Mouse (Mus musculus): Measurements from ENCODE around the gene Gtf3a. TPM values are rescaled to one million over a fixed set of nuclear protein-coding genes. Genes with fewer than 3 reads are reported as not detected.

Gtf3a gene
- 116 and 122 TPM in 2 replicates for polyA plus RNA-seq (2015; fragmentation: Nextera tagmentation; extraction: Ambion mirVana)

DNA sequence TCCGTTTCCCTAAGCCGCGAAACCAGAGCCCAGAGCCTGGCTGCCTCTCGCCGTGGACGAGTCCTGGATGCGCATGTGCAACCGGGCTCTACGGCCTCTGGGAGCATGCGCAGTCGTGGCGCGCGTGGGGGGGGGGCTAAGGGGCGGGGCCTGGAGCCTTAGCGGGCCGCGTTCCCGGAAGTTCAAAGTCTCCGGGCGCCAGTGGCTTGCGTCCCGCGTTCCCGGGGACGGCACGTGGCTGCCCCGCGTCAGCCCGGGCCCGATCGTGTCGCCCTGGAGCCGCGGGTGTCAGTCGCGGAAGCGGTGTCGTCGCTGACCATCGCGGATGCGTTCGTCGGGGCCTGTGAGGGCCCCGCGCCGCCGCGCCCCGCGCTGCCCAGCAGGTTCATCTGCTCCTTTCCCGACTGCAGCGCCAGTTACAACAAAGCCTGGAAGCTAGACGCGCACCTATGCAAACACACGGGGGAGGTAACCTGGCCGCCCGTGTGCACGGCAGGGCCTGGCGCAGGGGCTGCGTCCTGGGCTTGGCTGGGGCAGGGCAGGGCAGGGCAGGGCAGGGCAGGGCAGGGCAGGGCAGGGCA, at the start of gene Gtf3a:
Gene Gtf3a (plus strand): TSS at position 150 of the 581 bp plus-strand sequence.
- Histone ChIP-seq H3K4me2 (peak within 1 kb of the TSS; percentile 84), H3K27me3 (replicated peaks) (no peaks in the 10 kb centered on the region), H3K9ac (peak within 1 kb of the TSS; percentile 61), H3K27ac (peak within 1 kb of the TSS; percentile 84), H3K36me3 (peaks cover 33% of the 10 kb centered on the region), H3K4me3 (replicated peaks) (peak within 1 kb of the TSS; percentile 75), H3K4me1 (peaks cover 9% of the 10 kb centered on the region), H3K9me3 (no peaks in the 10 kb centered on the region)
- 0% methylated on average over 60 of the region's 62 CpGs for WGBS
- peak; percentile 93 for ATAC-seq (ENCODE audit: insufficient read depth, low FRiP score, low read depth)

DNA sequence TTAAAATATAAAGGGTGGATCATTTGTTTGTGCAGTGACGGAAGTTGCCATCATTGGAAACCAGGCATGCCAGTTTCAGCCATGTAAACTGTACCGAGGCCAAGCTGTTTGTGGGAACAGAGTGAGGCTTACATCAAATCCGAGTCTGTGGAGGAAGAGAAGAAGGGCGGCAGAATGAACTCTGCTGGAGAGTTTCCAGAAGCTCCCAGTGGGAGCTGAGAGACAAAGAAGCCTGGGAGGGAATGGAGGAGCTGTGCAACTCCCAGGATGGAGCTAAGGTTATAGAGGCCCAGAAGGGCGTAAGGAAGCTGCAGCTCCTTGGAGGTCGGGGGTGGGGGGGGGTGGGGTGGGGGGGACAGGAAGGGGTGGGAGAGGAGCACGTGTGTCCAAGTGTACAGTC, 48.1 kb upstream of the Gtf3a start:
- peak; percentile 37; the same call in 1 of the 2 replicates for ATAC-seq (ENCODE audit: insufficient read depth, low FRiP score, low read depth)
- H3K9ac ChIP-seq = no peak overlapping the region
- WGBS = 41% methylated on average over 7 of the region's 7 CpGs
- no peaks in the 10 kb centered on the region for H3K36me3 ChIP-seq
- H3K27me3 ChIP-seq (replicated peaks) = no peaks in the 10 kb centered on the region
- H3K4me2 ChIP-seq = no peak overlapping the region
- H3K9me3 ChIP-seq = no peaks in the 10 kb centered on the region
- H3K4me3 ChIP-seq (replicated peaks) = no peak overlapping the region
- no peak overlapping the region for H3K27ac ChIP-seq
- no peaks in the 10 kb centered on the region for H3K4me1 ChIP-seq

DNA sequence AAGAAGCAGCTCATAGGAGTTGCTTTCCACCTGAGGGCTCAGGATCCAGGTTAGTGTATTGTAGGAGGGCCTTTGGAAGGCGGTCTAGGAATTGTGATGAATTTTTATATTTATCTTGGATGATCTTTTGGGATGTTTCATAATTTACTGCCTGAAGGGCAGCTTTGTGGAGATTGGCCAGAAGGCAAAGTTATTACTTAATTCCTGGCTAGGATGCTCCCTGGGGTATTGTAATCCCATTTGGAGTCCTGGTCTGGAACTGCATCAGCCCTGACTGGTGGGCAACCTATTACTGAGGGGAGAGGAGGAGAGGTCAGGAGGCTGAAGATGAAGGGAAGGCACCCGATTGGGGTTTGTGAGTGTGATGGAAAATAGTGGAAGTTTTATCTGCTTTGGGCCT, 47.0 kb upstream of the Gtf3a start:
- WGBS = 88% methylated on average over 2 of the region's 2 CpGs

DNA sequence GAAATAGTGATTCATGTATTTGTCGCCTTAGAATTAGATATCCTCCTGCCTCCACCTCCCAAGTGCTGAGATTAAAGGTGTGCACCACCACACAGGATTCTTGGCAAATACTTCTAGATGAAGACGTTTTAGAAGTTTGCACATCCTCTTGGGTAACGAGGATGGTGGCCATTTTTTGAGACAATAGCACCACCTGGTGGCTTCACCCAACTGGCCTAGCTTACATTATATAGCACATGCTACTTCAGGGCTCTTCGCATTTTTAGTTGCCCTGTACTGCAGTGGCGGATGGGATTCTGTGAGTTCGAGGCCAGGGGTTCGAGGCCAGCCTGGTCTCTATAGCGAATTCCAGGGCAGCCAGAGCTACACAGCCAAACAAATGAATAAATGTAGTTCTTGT, 44.1 kb upstream of the Gtf3a start:
- 0 out of 2 replicates have a peak, but pooled peaks cover 3% of the 10 kb centered on the region for H3K4me1 ChIP-seq
- no peak overlapping the region for H3K4me2 ChIP-seq
- no peaks in the 10 kb centered on the region for H3K9me3 ChIP-seq
- no peaks in the 10 kb centered on the region for H3K36me3 ChIP-seq
- no peak overlapping the region for H3K4me3 ChIP-seq (replicated peaks)
- H3K9ac ChIP-seq = no peak overlapping the region
- H3K27me3 ChIP-seq (replicated peaks) = no peaks in the 10 kb centered on the region
- WGBS = 24% methylated on average over 8 of the region's 8 CpGs
- H3K27ac ChIP-seq = no peak overlapping the region
- 0 out of 2 replicates have a peak, but pooled peaks have one; percentile 28 for ATAC-seq (ENCODE audit: insufficient read depth, low FRiP score, low read depth)

More for the DNA sequence above, 47.0 kb upstream of the Gtf3a start:
- Histone ChIP-seq H3K4me3 (replicated peaks) (no peak overlapping the region), H3K9me3 (no peaks in the 10 kb centered on the region), H3K27ac (no peak overlapping the region), H3K4me1 (0 out of 2 replicates have a peak, but pooled peaks cover 3% of the 10 kb centered on the region), H3K9ac (no peak overlapping the region), H3K27me3 (replicated peaks) (no peaks in the 10 kb centered on the region), H3K36me3 (no peaks in the 10 kb centered on the region), H3K4me2 (no peak overlapping the region)
- no peak for ATAC-seq (ENCODE audit: insufficient read depth, low FRiP score, low read depth)

DNA sequence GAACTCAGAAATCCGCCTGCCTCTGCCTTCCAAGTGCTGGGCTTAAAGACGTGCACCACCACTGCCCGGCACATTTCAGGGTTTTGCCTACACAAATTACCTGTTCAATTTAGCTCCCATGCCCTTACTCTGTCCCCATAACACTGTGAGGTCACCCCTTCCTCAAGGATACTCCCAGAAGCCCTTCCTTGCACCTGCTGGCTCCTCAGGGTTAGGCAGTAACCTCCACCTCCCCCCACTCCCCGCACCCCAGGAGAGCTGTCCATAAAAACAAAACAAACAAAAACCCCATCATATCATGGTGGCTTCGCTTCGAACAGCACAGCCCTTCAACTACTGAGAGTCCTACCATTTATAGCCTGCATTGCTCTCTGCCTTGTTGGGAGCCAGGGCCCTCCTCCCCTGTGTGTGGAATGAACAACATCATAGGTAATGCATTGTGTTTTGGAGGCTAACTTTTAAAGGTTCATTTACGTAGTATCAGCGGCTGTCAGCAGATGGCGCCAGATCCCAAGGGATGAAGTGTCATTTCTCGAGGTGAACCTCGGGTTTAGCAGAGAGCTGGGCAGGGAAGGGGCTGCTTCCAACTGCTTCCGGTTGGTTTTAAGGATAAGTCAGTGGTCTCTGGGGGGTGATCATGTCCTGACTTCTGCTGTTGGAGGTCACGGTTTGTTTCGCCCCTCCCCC, 42.8 kb upstream of the Gtf3a start:
- no peaks in the 10 kb centered on the region for H3K9me3 ChIP-seq
- H3K27ac ChIP-seq = no peak overlapping the region
- no peak overlapping the region for H3K9ac ChIP-seq
- peak; percentile 42 for ATAC-seq (ENCODE audit: insufficient read depth, low FRiP score, low read depth)
- H3K4me1 ChIP-seq = 0 out of 2 replicates have a peak, but pooled peaks cover 3% of the 10 kb centered on the region
- H3K4me2 ChIP-seq = peak overlapping the region; percentile 37; the same call in 1 of the 2 replicates
- 25% methylated on average over 14 of the region's 14 CpGs for WGBS
- H3K36me3 ChIP-seq = no peaks in the 10 kb centered on the region
- H3K27me3 ChIP-seq (replicated peaks) = no peaks in the 10 kb centered on the region
- no peak overlapping the region for H3K4me3 ChIP-seq (replicated peaks)

DNA sequence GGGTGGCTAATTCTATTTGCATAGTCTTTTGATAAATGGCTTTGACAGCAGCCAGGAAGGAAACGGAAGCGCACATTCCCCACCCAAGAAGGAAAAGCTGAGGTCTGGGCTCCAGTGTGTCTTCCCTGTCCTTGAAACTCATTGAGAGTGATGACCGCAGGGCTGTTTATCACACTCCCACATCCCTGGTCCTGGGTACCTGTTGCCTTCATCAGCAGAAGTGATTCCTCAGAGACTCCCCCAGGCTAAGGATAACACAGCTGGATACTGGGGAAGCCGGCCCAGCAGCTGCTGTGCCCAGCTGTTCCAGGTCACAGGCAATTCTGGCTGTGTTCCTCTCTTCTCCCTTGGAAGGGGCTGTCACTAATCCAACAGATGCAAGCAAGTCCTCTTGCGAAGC, 40.9 kb upstream of the Gtf3a start:
- H3K27me3 ChIP-seq (replicated peaks) = no peaks in the 10 kb centered on the region
- no peaks in the 10 kb centered on the region for H3K36me3 ChIP-seq
- no peak overlapping the region for H3K9ac ChIP-seq
- ATAC-seq (ENCODE audit: insufficient read depth, low FRiP score, low read depth) = no peak
- no peak overlapping the region for H3K4me2 ChIP-seq
- no peaks in the 10 kb centered on the region for H3K9me3 ChIP-seq
- peaks cover 10% of the 10 kb centered on the region for H3K4me1 ChIP-seq
- H3K27ac ChIP-seq = peak overlapping the region; percentile 26; the same call in 1 of the 2 replicates
- no peak overlapping the region for H3K4me3 ChIP-seq (replicated peaks)
- WGBS = 17% methylated on average over 5 of the region's 5 CpGs

DNA sequence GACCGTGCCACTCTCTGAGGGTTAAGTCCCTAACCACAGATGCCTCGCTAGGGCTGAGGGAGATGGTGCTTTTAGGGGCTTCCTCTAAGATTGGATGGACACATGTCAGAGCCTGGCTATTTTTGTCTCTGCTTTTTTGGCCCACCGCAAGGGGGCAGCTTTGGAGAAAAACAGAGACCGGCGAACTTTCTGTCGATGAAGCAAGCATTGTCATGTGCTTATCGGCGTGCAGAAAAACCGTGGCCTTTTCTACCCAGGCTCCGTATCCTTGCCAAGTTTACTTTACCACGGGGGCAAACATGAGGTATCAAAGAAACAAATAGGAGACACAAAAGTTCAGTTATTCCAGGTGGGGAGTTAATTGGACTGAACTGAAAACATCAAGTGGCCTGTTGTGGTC, 39.8 kb upstream of the Gtf3a start:
- no peak for ATAC-seq (ENCODE audit: insufficient read depth, low FRiP score, low read depth)
- Histone ChIP-seq H3K36me3 (no peaks in the 10 kb centered on the region), H3K27me3 (replicated peaks) (no peaks in the 10 kb centered on the region), H3K4me3 (replicated peaks) (no peak overlapping the region), H3K9me3 (no peaks in the 10 kb centered on the region), H3K27ac (no peak overlapping the region), H3K4me2 (no peak overlapping the region), H3K4me1 (peaks cover 10% of the 10 kb centered on the region), H3K9ac (no peak overlapping the region)
- 43% methylated on average over 11 of the region's 11 CpGs for WGBS

DNA sequence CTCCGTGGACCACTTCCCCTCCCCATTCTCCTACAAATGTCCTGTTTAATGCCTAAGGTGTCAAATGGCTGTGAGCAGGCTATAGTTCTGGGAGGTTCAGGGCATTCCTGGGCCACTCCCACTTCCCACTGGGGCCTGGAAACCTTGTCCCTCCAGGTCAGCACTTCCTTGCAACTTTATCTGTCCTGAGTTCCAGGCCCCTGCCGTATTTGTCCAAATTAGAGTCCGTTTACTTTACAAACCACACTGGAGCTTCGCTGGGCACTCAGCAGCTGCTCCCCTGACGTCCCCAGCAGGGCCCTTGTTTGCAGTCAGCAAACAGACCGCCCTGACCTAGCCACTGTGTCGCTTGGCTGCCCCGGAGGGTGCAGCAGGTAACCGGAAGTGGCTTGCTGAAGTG, 36.3 kb upstream of the Gtf3a start:
- ATAC-seq (ENCODE audit: insufficient read depth, low FRiP score, low read depth) = peak; percentile 87
- Histone ChIP-seq H3K27ac (peak overlapping the region; percentile 32; the same call in 1 of the 2 replicates), H3K4me3 (replicated peaks) (no peak overlapping the region), H3K36me3 (no peaks in the 10 kb centered on the region), H3K27me3 (replicated peaks) (0 out of 2 replicates have a peak, but pooled peaks cover 3% of the 10 kb centered on the region), H3K4me2 (no peak overlapping the region), H3K9ac (no peak overlapping the region), H3K9me3 (no peaks in the 10 kb centered on the region), H3K4me1 (peaks cover 7% of the 10 kb centered on the region)
- 6% methylated on average over 9 of the region's 9 CpGs for WGBS

DNA sequence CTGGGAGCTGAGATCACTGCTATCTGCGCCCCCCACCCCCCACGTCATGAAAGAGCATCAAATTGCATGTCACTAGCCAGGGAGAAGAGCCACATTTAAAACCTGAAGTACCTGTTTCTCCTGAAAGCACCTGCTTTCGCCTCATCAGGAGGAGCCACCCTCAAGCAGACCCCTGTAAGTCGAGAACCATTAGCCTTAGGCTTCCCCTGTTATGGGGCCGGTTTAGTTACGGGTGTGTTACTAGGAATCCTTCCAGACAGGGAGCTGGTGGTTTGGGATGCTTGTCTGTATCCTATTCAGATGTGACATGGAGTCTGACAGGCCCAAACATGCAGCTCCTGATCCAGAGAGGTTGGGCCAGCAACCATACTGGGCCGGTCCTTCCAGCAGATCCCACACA, 35.1 kb upstream of the Gtf3a start:
- peaks cover 7% of the 10 kb centered on the region for H3K4me1 ChIP-seq
- no peak overlapping the region for H3K27ac ChIP-seq
- no peaks in the 10 kb centered on the region for H3K9me3 ChIP-seq
- 0 out of 2 replicates have a peak, but pooled peaks cover 3% of the 10 kb centered on the region for H3K27me3 ChIP-seq (replicated peaks)
- H3K9ac ChIP-seq = no peak overlapping the region
- WGBS = 80% methylated on average over 7 of the region's 7 CpGs
- no peaks in the 10 kb centered on the region for H3K36me3 ChIP-seq
- no peak overlapping the region for H3K4me2 ChIP-seq
- ATAC-seq (ENCODE audit: insufficient read depth, low FRiP score, low read depth) = no peak
- no peak overlapping the region for H3K4me3 ChIP-seq (replicated peaks)

DNA sequence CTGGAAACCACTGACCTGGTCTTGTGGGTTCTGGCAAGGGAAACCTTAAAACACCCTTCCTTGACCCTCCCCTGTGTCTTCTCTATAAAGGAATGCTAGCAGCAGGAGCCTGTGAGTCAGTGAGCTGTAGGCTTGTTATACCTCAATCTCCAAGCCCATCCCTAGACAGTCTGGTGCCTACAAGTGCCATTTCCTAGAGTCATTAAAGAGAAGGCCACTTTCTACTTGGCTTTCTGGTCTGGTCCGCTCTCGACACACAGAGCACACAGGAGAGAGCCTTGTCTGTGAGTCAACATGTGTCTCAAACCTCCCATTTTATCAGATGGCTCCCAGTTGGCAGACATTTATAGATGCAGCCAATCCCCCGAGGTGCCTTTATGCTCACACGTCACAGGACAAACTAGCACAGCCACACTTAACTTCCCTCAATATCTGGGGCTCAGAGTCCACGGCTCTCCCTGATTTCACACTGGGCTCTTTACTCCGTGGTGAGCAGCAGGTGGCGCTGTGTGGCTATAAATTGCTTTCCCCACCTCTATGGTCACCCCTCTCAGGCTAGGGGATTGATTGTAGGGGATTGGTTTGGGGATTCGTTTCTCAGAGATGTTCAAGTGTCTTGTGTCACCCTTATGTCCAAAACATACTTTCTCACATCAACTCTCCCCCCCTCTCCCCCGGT, 34.2 kb upstream of the Gtf3a start:
- no peaks in the 10 kb centered on the region for H3K36me3 ChIP-seq
- H3K4me2 ChIP-seq = no peak overlapping the region
- H3K4me1 ChIP-seq = peaks cover 7% of the 10 kb centered on the region
- no peak overlapping the region for H3K4me3 ChIP-seq (replicated peaks)
- 0 out of 2 replicates have a peak, but pooled peaks cover 3% of the 10 kb centered on the region for H3K27me3 ChIP-seq (replicated peaks)
- H3K9ac ChIP-seq = no peak overlapping the region
- no peak overlapping the region for H3K27ac ChIP-seq
- ATAC-seq (ENCODE audit: insufficient read depth, low FRiP score, low read depth) = peak; percentile 44
- no peaks in the 10 kb centered on the region for H3K9me3 ChIP-seq
- 22% methylated on average over 9 of the region's 9 CpGs for WGBS

DNA sequence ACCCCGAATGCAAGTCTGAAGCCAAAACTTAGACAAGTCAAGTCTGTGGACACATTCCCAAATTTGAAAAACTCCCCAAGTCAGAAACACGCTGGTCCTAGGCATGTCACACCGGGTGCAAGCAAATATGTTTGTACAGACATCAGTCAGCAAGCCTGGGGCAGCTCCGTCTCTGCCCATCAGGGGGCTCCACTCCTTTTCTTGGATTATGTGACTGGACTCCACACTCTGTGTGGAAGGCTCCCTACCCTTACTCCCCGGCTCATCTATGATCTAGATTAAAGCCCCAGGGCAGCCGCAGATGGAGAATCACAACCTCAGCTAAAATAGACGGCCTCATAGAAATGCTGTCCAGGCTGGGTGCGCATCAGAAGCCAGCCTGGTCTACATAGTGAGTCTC, 32.2 kb upstream of the Gtf3a start:
- WGBS = 58% methylated on average over 8 of the region's 8 CpGs
- Histone ChIP-seq H3K9me3 (no peaks in the 10 kb centered on the region), H3K4me3 (replicated peaks) (no peak overlapping the region), H3K27me3 (replicated peaks) (0 out of 2 replicates have a peak, but pooled peaks cover 3% of the 10 kb centered on the region), H3K4me1 (peaks cover 13% of the 10 kb centered on the region), H3K27ac (no peak overlapping the region), H3K9ac (no peak overlapping the region), H3K4me2 (no peak overlapping the region), H3K36me3 (no peaks in the 10 kb centered on the region)
- ATAC-seq (ENCODE audit: insufficient read depth, low FRiP score, low read depth) = no peak

DNA sequence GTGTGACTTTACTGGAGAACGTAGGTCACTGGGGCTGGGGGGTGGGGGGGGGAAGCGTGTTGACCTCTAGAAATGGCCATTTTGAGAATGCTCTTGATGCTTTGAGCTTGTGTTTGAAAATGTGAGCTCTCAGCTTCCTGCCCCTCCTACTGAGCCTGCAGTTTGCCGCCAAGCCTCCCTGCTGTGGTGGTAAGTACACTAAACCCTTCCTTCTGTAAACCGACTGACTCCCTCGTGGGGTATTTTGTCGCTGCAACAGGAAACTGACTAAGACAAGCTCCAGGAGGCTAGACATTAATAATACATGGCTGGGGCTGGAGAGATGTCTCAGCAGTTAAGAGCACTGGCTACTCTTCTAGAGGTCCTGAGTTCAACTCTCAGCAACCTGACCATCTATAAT, 31.7 kb upstream of the Gtf3a start:
- H3K27ac ChIP-seq = no peak overlapping the region
- H3K4me1 ChIP-seq = peaks cover 9% of the 10 kb centered on the region
- no peaks in the 10 kb centered on the region for H3K9me3 ChIP-seq
- no peak overlapping the region for H3K9ac ChIP-seq
- no peaks in the 10 kb centered on the region for H3K36me3 ChIP-seq
- H3K27me3 ChIP-seq (replicated peaks) = 0 out of 2 replicates have a peak, but pooled peaks cover 3% of the 10 kb centered on the region
- no peak for ATAC-seq (ENCODE audit: insufficient read depth, low FRiP score, low read depth)
- 21% methylated on average over 6 of the region's 6 CpGs for WGBS
- H3K4me2 ChIP-seq = no peak overlapping the region
- H3K4me3 ChIP-seq (replicated peaks) = no peak overlapping the region
